Mouse (Mus musculus): ENCODE results near the gene 4933417A18Rik.
"Not testable (repeated sequence)": the region's sequence is repeated elsewhere in the genome, so short reads cannot be mapped to it uniquely, and the experiment has no call there.

The 4933417A18Rik gene

DNA sequence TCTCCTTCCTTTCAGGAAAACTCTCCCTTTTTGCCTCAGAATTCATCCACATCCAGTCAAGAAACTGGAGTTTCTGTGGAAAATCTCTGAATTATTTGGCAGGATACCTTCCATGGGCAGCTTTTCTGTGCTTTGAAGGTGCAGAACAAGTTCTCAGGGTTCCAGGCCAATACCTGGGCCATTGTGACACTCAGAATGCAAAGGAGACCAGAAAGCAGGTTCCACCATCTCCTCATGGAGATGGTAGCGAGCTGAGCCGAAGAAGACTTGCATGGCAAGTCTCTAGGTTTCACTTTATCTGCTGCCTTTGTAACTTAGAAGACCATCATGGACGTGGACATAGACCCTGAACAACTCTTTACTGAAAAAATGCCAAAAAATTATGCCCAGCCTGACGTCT, at the start of gene 4933417A18Rik, which contains the start of gene Fam217a:
Gene 4933417A18Rik, plus strand, starts transcription at position 200 of the 400 bp plus-strand sequence.
Gene Fam217a, minus strand, starts transcription at position 101 of the 400 bp plus-strand sequence.
- DNase-seq (ENCODE audit: low spot score in 2 of 2): no peak

DNA sequence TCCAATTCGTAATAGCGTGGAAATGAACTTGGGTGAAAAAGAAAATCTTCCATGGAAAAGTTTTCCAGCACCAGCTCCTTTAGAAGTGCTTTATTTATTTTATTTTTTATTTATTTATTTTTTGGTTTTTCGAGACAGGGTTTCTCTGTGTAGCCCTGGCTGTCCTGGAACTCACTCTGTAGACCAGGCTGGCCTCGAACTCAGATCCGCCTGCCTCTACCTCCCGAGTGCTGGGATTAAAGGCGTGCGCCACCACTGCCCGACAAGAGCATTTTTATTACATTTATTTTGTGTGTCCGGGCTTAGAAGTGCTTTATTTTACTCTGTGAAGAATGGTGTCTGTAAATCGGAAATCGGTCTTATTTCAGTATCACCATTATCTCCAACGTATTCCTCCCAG, 49.5 kb upstream of the 4933417A18Rik start:
- peak in 1 of 2 experiments; percentile 1 for DNase-seq (ENCODE audit: low spot score in 2 of 2)

DNA sequence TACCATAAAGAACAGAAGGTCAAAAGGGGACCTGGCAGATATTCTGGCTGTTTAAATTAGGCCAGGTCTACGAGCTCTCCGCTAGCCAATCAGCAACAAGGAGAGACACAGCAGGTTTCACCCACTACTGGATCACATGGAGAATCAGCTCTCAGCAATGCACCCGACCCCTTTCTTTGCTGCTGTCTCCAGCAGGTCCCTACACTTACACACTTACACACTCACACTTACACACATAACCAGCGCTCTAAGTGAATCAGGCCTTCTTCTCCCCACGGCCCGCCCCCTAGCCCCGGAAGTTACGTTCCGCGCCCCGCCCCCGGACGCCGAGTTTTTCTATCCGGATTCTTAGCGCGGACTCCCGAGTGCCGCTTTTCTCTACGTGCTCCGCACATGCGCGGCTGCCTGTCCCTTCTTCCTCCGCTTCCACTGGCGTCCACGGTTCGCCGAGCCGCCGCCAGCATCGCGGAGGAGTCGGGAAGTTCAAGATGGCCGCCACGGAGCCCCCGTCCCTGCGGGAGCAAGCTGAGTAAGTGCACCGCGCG, 49.0 kb upstream of the 4933417A18Rik start, which contains the start of gene Prpf4b:
Gene Prpf4b, plus strand, starts transcription at position 137 of the 545 bp plus-strand sequence.
- DNase-seq (ENCODE audit: low spot score in 2 of 2): peak; percentile 82 to 95

DNA sequence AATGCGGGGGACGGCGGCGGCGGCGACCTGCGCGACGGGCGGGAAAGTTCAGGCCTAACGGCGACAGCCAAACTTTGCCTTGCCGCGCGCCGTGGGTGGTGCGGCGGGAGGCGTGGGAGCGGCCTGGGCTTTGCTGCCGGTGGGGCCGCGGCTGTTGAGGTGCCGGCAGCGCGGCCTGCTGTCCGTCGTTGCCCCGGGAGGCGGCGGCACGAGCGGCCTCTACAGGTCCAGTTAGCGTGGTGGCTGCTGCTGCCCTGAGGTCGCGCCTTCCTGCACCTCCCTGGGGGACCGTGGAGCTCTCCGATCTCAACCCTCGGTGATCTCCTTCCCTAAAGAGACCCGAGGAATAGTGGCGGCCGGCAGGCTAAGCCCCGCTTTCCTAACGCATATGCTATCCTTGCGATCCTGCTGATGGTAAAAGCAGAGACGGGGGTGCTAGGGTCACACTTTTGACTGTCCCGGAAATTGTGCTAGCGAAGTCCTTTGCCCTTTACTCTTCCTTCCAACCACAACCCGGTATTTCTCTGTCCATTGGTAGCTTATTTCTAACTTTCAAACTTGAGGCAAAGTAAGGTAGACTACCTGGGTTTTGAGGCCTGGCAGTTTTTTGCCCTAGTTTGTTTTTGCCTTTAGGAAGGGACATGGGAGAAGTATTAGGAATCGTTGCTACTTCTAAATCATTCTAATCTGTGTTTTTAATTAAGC, 48.3 kb upstream of the 4933417A18Rik start:
- DNase-seq (ENCODE audit: low spot score in 2 of 2): no peak

DNA sequence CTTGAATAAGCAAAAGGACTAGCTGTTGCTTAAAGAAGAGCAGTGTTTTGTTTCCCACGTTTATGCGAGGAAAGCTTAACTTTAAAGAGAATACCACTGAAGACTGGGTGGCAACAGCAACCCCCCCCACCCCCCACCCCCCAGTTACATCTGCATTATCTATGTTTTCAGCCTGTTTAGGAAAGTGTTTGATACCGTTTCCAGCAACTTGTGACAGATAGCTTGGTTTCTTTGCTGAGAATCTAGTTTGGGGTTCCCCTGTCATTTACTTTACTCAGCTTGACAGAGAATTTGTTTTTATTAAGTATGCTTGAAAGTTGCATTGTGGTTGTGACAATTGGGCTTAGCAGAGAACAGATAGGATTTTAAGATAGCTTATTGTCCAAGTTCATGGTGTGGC, 47.7 kb upstream of the 4933417A18Rik start:
- DNase-seq (ENCODE audit: low spot score in 2 of 2): no peak

DNA sequence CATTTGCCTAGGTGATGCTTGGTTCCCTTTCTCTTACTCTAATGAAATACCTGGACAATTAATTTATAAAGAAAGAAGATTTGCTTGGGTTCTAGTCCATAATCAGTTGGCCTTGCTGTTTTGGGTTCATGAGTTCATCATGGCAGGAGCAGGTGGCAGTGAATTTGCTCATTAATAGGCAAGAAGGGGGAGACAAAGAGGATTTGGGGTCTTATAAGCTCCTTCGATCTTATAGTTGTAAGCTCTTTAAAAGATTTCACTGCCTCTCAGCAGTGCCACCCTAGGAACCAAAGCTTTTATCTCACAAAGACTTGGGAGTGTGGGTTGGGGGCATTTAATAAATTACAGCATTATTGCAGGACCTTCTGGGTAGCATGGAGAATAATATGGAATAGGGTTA, 31.3 kb upstream of the 4933417A18Rik start:
- no peak for DNase-seq (ENCODE audit: low spot score in 2 of 2)

DNA sequence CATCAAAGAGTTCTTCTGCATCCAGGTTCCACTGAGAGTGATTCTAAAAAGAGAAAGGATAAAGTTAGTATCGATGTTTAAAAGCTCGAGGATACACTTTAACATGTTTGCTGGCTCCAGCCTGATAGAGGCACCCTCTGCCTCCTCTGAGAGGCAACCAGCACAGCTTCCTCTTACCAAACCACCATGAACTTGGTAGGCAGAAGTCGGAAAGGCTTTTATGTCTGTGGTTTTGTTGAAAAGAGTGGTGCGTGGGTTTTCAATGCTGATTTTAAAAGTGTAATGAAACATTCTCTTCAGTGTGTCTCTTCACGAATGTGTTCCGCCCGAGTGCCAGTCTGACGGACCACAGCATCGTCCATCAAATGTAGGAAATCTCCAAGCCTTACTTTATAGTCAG, 9.6 kb upstream of the 4933417A18Rik start:
- no peak for DNase-seq (ENCODE audit: low spot score in 2 of 2)

DNA sequence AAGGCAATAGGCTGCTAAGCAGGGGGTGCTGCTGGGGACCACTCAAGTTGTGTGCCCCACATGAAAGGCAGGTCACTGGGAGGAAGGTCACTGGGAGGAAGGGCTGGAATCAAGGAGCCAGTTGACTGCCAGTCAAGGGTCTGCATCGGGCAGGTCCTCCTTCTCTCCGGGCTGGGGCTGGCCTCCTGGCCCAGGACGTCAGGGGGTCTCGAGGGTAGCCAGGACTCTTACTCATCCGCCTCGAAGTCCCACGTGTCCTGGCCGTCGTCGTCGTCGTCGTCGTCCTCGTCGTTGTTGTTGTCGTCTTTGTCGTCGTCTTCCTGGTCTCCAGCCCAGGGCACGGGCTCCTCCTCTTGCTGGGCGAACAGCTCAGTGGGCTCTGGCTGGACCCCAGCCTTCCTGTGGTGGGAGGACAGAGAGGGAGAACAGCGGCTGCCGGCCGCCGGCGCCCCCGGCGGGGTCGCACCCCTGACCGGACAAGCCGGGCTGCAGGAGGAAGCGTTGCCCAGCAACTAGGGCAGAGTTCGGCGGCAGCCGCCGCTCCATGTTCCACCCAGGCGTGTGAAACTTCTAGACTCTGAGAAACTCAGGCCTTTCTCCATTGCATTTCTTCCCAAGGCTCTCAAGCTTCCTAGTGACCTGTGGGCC, 7.6 kb upstream of the 4933417A18Rik start:
- no peak for DNase-seq (ENCODE audit: low spot score in 2 of 2)

DNA sequence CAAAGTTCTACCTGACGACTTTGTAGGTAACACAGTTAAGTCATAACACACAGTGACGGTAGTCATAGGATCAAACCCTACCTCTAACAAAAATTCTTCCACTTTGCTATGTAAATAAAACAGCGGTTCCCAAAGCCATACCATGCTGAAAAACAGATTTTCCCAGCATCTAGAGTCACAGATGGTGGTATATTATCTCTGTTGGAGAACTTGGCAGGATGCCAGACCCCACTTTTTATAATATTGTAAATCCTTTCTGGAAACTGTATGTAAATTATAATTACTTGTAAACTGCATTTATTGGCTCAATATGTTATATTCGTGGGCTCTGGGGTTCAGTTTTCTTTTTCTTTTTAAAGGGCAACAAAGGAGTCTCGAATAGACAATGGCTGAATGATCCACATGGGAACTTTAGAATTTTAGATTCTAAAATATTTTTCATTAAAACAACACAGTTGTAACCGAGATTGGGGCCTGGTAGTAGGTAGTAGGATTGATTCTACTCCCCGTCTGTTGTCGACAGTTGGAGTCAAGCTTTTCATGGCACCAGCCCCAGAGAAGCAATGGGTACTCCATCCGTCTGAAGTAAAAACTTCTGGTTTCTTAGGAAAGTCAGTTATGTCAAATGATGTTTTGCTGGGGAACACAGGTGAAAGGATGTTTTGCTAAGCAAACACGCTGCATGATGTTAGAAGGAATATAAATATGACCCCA, 10.9 kb downstream of the 4933417A18Rik start:
- peak in 1 of 2 experiments; percentile 11 for DNase-seq (ENCODE audit: low spot score in 2 of 2)

DNA sequence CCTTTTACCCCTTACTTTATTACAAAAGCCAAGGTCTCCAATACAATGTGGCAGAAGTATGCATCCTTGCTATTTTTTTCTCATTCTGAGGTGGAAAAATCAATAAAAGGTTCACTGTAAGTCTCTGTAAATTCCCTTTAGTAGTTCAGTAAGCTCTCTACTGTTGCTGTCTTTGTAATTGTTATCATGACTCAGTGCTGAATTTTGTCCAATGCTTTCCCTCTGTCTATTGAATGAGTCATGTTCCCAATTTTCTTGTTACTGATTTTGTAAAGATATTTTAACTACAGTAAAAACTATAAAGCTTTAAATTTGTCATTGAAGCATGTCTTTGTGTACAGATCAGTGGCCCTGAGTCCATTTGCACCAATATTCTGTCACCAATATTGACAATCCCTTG, 18.2 kb downstream of the 4933417A18Rik start:
- no peak for DNase-seq (ENCODE audit: low spot score in 2 of 2)

DNA sequence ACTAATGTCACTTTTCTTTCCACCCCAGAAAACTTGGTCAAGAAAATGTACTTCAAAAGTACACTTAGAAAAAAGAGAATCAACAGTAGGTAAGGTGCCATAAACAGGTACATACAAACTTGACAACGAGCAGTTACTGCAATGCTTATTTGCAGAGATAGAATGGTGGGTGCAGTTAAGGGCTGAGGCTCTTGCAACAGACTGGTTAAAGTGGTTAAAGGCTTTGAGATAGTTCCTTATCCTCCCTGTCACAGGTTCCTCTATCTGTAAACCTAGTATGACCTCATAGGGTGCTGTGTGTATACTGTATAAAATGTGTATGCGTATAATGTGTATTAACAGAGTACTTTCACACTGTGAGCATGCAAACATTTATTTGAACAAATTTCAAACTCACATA, 27.2 kb downstream of the 4933417A18Rik start:
- DNase-seq (ENCODE audit: low spot score in 2 of 2): not testable (repeated sequence)

DNA sequence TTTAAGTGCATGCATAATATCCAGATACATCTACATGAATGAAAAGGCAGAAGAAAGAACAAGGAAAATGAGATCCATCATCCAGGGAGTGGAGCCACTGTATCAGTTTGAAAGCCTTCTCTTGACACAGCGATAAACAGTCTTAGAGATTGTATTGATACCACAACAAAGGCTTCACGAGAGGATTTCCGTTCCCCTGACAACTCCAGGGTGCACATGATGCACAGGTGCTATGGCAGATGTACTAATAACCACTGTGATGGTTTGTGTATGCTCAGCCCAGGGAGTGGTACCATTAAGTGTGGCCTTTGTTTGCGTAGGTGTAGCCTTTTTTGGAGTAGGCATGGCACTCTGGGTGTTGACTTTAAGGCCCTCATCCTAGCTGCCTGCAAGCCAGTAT, 32.7 kb downstream of the 4933417A18Rik start:
- no peak for DNase-seq (ENCODE audit: low spot score in 2 of 2)

DNA sequence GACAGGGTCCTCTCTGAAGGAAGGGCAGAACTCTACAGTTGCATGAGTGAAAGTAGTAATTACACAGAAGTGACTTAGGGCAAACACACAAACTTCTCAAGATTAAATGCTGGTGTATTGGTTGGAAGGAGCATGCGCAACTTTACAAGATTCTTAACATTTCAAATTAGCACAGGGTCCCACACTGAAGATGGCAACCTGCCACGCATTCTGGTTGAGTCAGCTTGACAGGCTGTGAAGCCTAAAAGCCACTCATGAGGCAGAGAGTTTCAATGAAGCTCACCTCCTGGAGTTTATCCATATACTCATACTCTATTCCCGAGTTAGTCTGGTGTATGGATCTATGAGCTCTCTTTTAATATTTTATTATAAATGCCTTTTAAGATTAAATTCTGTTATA, 33.9 kb downstream of the 4933417A18Rik start:
- not testable (repeated sequence) for DNase-seq (ENCODE audit: low spot score in 2 of 2)

DNA sequence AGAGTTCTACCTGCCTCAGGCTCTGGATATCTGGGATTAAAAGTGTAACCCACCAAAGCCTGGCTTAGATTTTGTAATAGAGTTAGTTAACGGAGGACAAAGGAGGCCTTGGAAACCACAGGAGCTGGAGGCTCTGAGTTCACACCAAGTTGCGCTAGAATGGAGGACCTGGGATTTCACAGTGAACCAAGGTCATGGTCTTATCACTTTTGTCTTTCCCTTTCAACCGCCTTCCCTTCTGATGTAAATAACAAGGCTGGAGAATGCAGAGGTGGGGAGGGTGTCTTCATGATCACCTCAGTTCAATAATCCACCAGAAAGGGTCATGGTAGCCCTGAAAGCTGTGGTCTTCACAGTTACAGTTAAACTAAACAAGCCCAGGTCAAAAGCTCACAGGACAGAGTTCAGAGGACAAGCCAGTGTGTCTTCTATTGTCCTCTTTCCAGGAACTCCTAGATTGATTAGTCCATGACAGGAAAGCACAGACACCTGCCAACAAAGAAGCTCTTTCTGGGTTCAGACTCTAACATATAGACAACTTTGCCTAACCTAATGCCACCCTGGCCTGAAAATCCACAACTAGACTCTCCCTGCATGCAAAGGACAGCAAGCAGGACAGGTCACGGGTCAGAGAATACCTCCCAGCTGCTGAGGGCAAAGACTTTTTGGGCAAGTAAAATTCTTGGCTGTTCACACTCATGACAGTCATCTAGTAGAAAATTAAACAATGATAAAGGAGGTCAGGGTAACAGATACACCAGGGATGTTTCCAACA, 37.0 kb downstream of the 4933417A18Rik start:
- DNase-seq (ENCODE audit: low spot score in 2 of 2): no peak

DNA sequence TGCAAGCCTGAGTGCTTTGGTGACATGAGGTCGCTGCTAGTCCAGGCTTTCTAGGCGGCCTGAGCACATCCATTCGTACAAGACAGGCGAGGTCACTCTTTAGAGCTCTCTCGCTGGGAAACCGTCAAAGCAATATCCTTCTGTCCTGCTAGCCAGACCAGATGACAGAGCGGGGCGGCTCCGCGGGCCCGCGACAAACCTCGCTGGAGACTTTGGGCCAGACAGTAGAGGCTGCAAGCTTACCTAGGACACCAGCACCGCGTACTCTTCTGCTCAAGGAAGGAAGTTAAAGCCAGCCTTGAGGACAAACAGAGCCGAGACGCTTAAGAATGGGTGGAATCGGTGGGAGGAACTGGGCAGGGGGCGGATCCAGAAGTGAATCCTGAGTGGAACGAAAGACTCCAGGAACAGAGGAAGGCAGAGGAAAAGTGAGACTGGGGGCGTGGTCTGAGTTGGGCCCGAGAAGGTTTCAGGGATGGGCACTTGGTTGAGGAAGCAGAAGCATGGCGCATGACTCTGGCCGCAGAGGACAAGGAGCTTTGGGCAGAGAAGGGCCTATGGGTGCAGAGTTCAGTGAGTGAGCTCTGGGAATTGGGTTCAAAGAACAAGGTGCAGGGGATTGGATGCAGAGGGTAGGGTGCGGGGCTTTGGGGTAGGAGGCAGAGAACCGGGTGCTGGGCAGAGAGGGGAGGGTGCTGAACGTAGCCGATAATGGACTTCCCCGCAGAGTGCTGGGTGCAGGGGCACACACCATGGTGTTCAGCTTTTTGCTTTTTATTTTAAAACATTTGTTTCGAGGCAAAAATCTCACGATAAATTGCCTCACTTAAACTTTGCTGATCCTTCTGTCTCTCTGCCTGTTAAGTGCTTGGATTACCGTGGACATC, 39.5 kb downstream of the 4933417A18Rik start, which contains the start of gene Eci3:
Gene Eci3, minus strand, starts transcription at position 300 of the 887 bp plus-strand sequence.
- DNase-seq (ENCODE audit: low spot score in 2 of 2): no peak

DNA sequence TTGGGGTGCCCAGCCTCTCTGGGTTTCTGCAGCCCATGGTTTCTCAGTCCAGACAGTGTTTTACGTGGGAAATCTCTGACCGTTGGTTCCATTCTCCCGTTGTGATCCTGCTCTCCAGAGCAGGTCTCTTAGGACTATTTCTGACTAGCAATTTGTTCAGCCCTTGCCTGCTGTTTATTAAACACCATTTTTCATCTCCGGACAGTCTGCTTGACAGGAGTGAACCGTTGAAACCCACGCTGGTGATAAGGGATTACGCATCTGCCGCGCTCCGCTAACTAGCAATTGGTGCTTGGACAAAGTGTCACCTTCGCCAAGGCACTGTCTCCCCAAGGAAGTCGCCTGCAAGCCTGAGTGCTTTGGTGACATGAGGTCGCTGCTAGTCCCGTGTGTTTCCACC, 40.2 kb downstream of the 4933417A18Rik start:
- DNase-seq (ENCODE audit: low spot score in 2 of 2): no peak

DNA sequence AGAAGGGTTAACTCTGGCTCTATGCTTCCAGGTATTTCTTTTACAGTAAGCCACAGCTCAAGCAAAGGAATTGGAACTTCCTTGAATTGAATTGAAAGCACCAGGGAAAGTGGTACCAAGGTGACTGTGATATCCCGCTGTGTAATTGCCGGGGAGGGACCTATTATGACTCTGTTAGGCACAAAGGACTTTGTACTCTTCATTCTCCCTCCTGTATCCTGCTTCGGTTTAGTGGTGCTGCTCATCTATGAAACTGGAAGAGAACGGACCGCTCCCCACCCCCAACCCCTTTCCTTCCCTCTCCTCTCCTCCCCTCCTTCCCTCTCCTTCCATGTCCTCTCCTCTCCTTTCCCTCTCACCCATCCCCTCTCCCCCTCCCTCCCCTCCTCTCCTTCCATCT, 40.7 kb downstream of the 4933417A18Rik start:
- no peak for DNase-seq (ENCODE audit: low spot score in 2 of 2)

DNA sequence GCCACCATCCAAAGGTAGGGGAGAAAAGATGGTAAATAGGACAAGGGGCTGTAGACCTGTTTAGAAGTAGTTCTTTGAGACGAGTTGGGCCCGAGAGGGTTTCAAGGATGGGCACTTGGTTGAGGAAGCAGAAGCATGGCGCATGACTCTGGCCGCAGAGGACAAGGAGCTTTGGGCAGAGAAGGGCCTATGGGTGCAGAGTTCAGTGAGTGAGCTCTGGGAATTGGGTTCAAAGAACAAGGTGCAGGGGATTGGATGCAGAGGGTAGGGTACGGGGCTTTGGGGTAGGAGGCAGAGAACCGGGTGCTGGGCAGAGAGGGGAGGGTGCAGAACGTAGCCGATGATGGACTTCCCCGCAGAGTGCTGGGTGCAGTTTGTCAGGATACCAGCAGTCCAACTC, 41.4 kb downstream of the 4933417A18Rik start:
- DNase-seq (ENCODE audit: low spot score in 2 of 2): not testable (repeated sequence)

DNA sequence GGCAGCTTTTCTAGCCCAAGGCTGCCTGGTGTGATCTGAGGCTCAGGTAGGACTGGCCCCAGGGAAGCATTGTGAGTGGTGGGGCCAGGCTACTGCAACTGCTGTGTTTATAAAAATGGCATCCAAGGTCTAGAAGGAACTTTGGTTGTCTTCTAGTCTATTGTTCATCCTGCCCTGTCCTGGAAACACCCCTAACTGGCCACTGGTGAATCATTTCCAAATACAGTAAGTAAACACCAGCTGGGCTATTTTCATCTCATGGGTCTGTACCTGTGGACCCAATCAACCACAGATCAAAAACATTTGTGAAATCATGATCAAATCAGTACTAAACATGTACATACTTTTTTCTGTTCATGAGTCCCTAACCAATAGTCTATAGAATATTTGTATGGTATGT, 48.2 kb downstream of the 4933417A18Rik start:
- not testable (repeated sequence) for DNase-seq (ENCODE audit: low spot score in 2 of 2)

DNA sequence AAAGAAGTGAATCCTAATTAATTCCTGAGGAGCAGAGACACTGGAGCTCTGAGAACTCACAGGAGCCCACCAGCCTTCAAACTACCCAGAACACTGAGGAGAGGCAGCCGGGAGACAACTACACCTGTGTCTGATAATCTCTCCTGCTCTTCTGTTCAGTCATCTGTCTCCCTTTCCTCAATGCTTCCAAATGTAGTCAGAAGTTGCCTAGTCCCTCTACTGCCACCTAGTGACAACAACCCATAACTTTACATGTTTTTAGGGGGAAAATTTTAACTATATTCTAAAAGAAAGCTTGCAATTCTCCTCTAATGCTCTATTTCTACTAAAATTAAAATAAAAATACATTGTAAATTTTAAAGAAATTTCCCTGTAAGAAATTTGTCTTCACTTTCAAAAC, 48.9 kb downstream of the 4933417A18Rik start:
- DNase-seq (ENCODE audit: low spot score in 2 of 2): no peak
